Mouse (Mus musculus) liver, embryonic 16.5 days (tissue): Measurements from ENCODE around the gene Zfp53. TPM values are rescaled to one million over a fixed set of nuclear protein-coding genes. Genes with fewer than 3 reads are reported as not detected.

Experiments used
- ATAC-seq: fragments of 200-750 bp; cut with Nextera tagmentation; 2 replicates; pipeline ENCODE4 v1.8.0; 2017; ENCODE audit warnings: low read depth, mild to moderate bottlenecking, moderate number of reproducible peaks, moderate library complexity
- H3K27ac ChIP-seq: fragments of 300-500 bp; sonication (generic); 2 replicates; pipeline ENCODE4 v1.5.1; 2014; ENCODE audit warnings: mild to moderate bottlenecking, low read length
- H3K27me3 ChIP-seq: fragments of 300-500 bp; sonication (generic); 2 replicates; pipeline ENCODE4 v1.6.1; 2014; ENCODE audit warnings: low read depth, low read length, mixed read lengths; ENCODE audit not compliant: control insufficient read depth, insufficient read depth
- H3K36me3 ChIP-seq: fragments of 300-500 bp; sonication (generic); 2 replicates; pipeline ENCODE4 v1.6.1; 2014; ENCODE audit warnings: mild to moderate bottlenecking; ENCODE audit not compliant: control insufficient read depth, insufficient read depth
- H3K4me1 ChIP-seq: fragments of 300-500 bp; sonication (generic); 2 replicates; pipeline ENCODE4 v1.6.1; 2014; ENCODE audit warnings: low read depth, low read length, mixed read lengths; ENCODE audit not compliant: control insufficient read depth
- H3K4me2 ChIP-seq: fragments of 300-500 bp; sonication (generic); 2 replicates; pipeline ENCODE4 v1.6.1; 2014; ENCODE audit warnings: low read depth, low read length, mixed read lengths
- H3K4me3 ChIP-seq: fragments of 300-500 bp; sonication (generic); 2 replicates; pipeline ENCODE4 v1.5.1; 2014; ENCODE audit warnings: low read depth, mild to moderate bottlenecking, low read length
- H3K9ac ChIP-seq: fragments of 300-500 bp; sonication (generic); 2 replicates; pipeline ENCODE4 v1.6.1; 2014; ENCODE audit warnings: low read depth, low read length
- H3K9me3 ChIP-seq: fragments of 300-500 bp; sonication (generic); replicated peaks from 2 replicates; pipeline ENCODE4 v1.6.1; 2016; ENCODE audit warnings: low read length; ENCODE audit not compliant: control insufficient read depth
- WGBS: fragments of 180-500 bp; shearing (Covaris S2); extraction: QIAGEN DNeasy Blood & Tissue Kit; methylation state at CpG from one replicate; pipeline ENCODE4 v1.1.7; 2014; ENCODE audit not compliant: insufficient replicate concordance; 5-methylcytosine and 5-hydroxymethylcytosine counted together
- polyA plus RNA-seq: library from polyadenylated mRNA; unstranded; fragments of >200 nt; fragmentation: Nextera tagmentation; extraction: Ambion mirVana; gene quantifications from 2 replicates; pipeline ENCODE4 v1.2.1, GENCODE M21; 2015

The Zfp53 gene
- polyA plus RNA-seq, 1 experiment from 2014 or later, result 3.1 TPM

GRCm38 (mm10) chr17:21516201-21517129 lies 27.7 kb downstream of the Zfp53 start:
- under 1% methylated on average over 37 of the region's 37 CpGs for WGBS
- H3K4me2 ChIP-seq, result peak overlapping the region; percentile 86
- ATAC-seq, result peak; percentile 86
- no peaks in the 10 kb centered on the region for H3K27me3 ChIP-seq
- H3K9me3 ChIP-seq, result no peaks in the 10 kb centered on the region
- peak overlapping the region; percentile 71 for H3K4me3 ChIP-seq
- peak overlapping the region; percentile 72 for H3K27ac ChIP-seq
- peak overlapping the region; percentile 64 for H3K9ac ChIP-seq
- peaks cover 6% of the 10 kb centered on the region for H3K4me1 ChIP-seq
- H3K36me3 ChIP-seq, result no peaks in the 10 kb centered on the region

- Histone ChIP-seq H3K9me3 (no peaks in the 10 kb centered on the region), H3K4me2 (peak overlapping the region; percentile 86), H3K4me1 (peaks cover 6% of the 10 kb centered on the region), H3K27me3 (no peaks in the 10 kb centered on the region), H3K9ac (peak overlapping the region; percentile 64), H3K4me3 (peak overlapping the region; percentile 71), H3K36me3 (no peaks in the 10 kb centered on the region), H3K27ac (peak overlapping the region; percentile 72; the same call in 1 of the 2 replicates)
- ATAC-seq, result no peak
- 25% methylated on average over 4 of the region's 4 CpGs for WGBS
These were observed 28.4 kb downstream of the Zfp53 start for GRCm38 (mm10) chr17:21517130-21517671.

GRCm38 (mm10) chr17:21526270-21526669 lies 37.5 kb downstream of the Zfp53 start:
- no peak overlapping the region for H3K4me3 ChIP-seq
- H3K9me3 ChIP-seq, result no peaks in the 10 kb centered on the region
- no peaks in the 10 kb centered on the region for H3K36me3 ChIP-seq
- no peaks in the 10 kb centered on the region for H3K27me3 ChIP-seq
- no peaks in the 10 kb centered on the region for H3K4me1 ChIP-seq
- ATAC-seq, result no peak
- H3K4me2 ChIP-seq, result no peak overlapping the region
- H3K27ac ChIP-seq, result no peak overlapping the region
- H3K9ac ChIP-seq, result no peak overlapping the region

DNA sequence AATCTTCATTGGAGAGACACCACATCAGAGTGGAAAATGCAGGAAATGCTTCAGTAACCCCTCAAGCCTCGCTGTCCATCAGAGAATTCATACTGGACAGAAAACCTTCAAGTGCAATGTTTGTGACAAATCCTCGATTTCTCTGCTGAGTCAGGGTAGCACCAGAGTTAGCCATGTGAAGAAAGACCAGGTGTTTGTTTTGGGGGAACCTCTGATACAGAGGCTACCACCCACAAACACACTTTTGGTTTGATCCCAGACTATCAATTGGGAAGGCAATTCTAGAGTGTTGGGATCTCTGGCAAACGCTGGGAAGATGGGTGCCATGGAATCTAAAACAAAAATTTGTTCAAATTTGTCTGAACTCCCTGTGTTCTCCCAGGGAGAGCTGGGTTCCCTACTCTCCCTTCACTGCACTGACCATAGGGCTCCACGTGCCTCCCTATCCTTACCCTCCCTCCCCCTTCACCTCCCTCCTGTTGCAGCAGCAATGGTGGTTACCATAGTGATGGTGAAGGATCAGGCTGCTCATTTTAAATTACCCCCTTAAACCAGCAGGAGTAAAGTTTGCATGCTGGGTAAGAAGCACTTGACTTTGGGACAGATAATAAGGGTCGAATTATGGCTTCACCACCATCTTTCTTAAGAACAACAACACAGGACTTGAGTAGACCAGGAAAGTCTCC lies 42.0 kb downstream of the Zfp53 start:
- whole genome bisulfite sequencing, result 54% methylated on average over 5 of the region's 5 CpGs
- no peaks in the 10 kb centered on the region for H3K36me3 ChIP-seq
- H3K9me3 ChIP-seq, result no peaks in the 10 kb centered on the region
- H3K4me3 ChIP-seq, result no peak overlapping the region
- H3K27me3 ChIP-seq, result no peaks in the 10 kb centered on the region
- H3K9ac ChIP-seq, result no peak overlapping the region
- H3K4me2 ChIP-seq, result no peak overlapping the region
- no peak overlapping the region for H3K27ac ChIP-seq
- ATAC-seq, result no peak
- H3K4me1 ChIP-seq, result peaks cover 18% of the 10 kb centered on the region

GRCm38 (mm10) chr17:21531621-21532020 lies 42.8 kb downstream of the Zfp53 start:
- Histone ChIP-seq H3K36me3 (no peaks in the 10 kb centered on the region), H3K27me3 (no peaks in the 10 kb centered on the region), H3K9me3 (no peaks in the 10 kb centered on the region), H3K27ac (peak overlapping the region; percentile 50; the same call in 1 of the 2 replicates), H3K4me2 (peak overlapping the region; percentile 82), H3K4me1 (peaks cover 18% of the 10 kb centered on the region), H3K9ac (peak overlapping the region; percentile 79; the same call in 1 of the 2 replicates), H3K4me3 (peak overlapping the region; percentile 71; the same call in 1 of the 2 replicates)
- 55% methylated on average over 5 of the region's 5 CpGs for WGBS
- no peak for ATAC-seq

GRCm38 (mm10) chr17:21532101-21532951 lies 43.5 kb downstream of the Zfp53 start:
- under 1% methylated on average over 54 of the region's 54 CpGs for WGBS

GRCm38 (mm10) chr17:21533961-21534360 lies 45.2 kb downstream of the Zfp53 start:
- Histone ChIP-seq H3K9ac (no peak overlapping the region), H3K4me1 (peaks cover 18% of the 10 kb centered on the region), H3K4me3 (no peak overlapping the region), H3K27me3 (no peaks in the 10 kb centered on the region), H3K27ac (no peak overlapping the region), H3K36me3 (no peaks in the 10 kb centered on the region), H3K9me3 (no peaks in the 10 kb centered on the region), H3K4me2 (no peak overlapping the region)
- no peak for ATAC-seq
- WGBS, result 88% methylated on average over 1 of the region's 1 CpGs

More at GRCm38 (mm10) chr17:21532101-21532951, 43.5 kb downstream of the Zfp53 start:
- H3K4me3 ChIP-seq, result peak overlapping the region; percentile 71
- peaks cover 18% of the 10 kb centered on the region for H3K4me1 ChIP-seq
- ATAC-seq, result peak; percentile 75
- no peaks in the 10 kb centered on the region for H3K27me3 ChIP-seq
- H3K9me3 ChIP-seq, result no peaks in the 10 kb centered on the region
- H3K9ac ChIP-seq, result peak overlapping the region; percentile 79
- no peaks in the 10 kb centered on the region for H3K36me3 ChIP-seq
- H3K27ac ChIP-seq, result peak overlapping the region; percentile 73
- H3K4me2 ChIP-seq, result peak overlapping the region; percentile 82

- Histone ChIP-seq H3K4me1 (peaks cover 18% of the 10 kb centered on the region), H3K36me3 (no peaks in the 10 kb centered on the region), H3K9ac (no peak overlapping the region), H3K9me3 (no peaks in the 10 kb centered on the region), H3K4me3 (peak overlapping the region; percentile 63), H3K27me3 (no peaks in the 10 kb centered on the region), H3K4me2 (peak overlapping the region; percentile 88), H3K27ac (no peak overlapping the region; the same call in 1 of the 2 replicates)
- 0 out of 2 replicates have a peak, but pooled peaks have one; percentile 26 for ATAC-seq
- 4% methylated on average over 4 of the region's 4 CpGs for WGBS
These were observed 45.8 kb downstream of the Zfp53 start for GRCm38 (mm10) chr17:21534460-21535095.
